Mouse (Mus musculus): Measurements from ENCODE around the gene Il1r1. TPM values are rescaled to one million over a fixed set of nuclear protein-coding genes. Genes with fewer than 3 reads are reported as not detected.

The Il1r1 gene
- polyA plus RNA-seq, 1 experiment: 3.4 TPM

- Histone ChIP-seq H3K4me3 (ENCODE audit: insufficient read depth, low read depth, low read length) (peak overlapping the region; percentile 60), H3K36me3 (ENCODE audit: control insufficient read depth, insufficient read depth, low read length) (no peaks in the 10 kb centered on the region), H3K27ac (ENCODE audit: insufficient read depth, low read depth, low read length) (no peak overlapping the region), H3K27me3 (replicated peaks; ENCODE audit: control insufficient read depth, insufficient read depth, low read length) (no peaks in the 10 kb centered on the region; the same call in none of the 2 replicates), H3K4me1 (ENCODE audit: control insufficient read depth, insufficient read depth, low read length) (no peaks in the 10 kb centered on the region)
- no peak for TF ChIP-seq CTCF (conservative IDR thresholded peaks at IDR 0.05; ENCODE audit: insufficient read depth, insufficient read length, low read depth, low read length)
- no peak for TF ChIP-seq POLR2A (IDR thresholded peaks at IDR 0.05; ENCODE audit: low read depth, low read length)
- 5% methylated on average over 22 of the region's 22 CpGs for WGBS
- DNase-seq: no peak
Observed at GRCm38 (mm10) chr1:40324955-40325702, 100.2 kb downstream of the Il1r1 start.

GRCm38 (mm10) chr1:40325711-40326327, 100.9 kb downstream of the Il1r1 start:
- H3K36me3 ChIP-seq (ENCODE audit: control insufficient read depth, insufficient read depth, low read length): no peaks in the 10 kb centered on the region
- peak overlapping the region; percentile 60 for H3K4me3 ChIP-seq (ENCODE audit: insufficient read depth, low read depth, low read length)
- no peak overlapping the region for H3K27ac ChIP-seq (ENCODE audit: insufficient read depth, low read depth, low read length)
- no peak for DNase-seq
- no peaks in the 10 kb centered on the region for H3K4me1 ChIP-seq (ENCODE audit: control insufficient read depth, insufficient read depth, low read length)
- WGBS: 17% methylated on average over 29 of the region's 29 CpGs
- no peak for TF ChIP-seq POLR2A (IDR thresholded peaks at IDR 0.05; ENCODE audit: low read depth, low read length)
- no peak for TF ChIP-seq CTCF (conservative IDR thresholded peaks at IDR 0.05; ENCODE audit: insufficient read depth, insufficient read length, low read depth, low read length)
- no peaks in the 10 kb centered on the region; the same call in none of the 2 replicates for H3K27me3 ChIP-seq (replicated peaks; ENCODE audit: control insufficient read depth, insufficient read depth, low read length)

- TF ChIP-seq CTCF (conservative IDR thresholded peaks at IDR 0.05; ENCODE audit: insufficient read depth, insufficient read length, low read depth, low read length) (no peak), POLR2A (IDR thresholded peaks at IDR 0.05; ENCODE audit: low read depth, low read length) (no peak)
- H3K36me3 ChIP-seq (ENCODE audit: control insufficient read depth, insufficient read depth, low read length): no peaks in the 10 kb centered on the region
Observed at GRCm38 (mm10) chr1:40327604-40328003, 102.7 kb downstream of the Il1r1 start.

GRCm38 (mm10) chr1:40329526-40329925, 104.6 kb downstream of the Il1r1 start:
- TF ChIP-seq POLR2A (IDR thresholded peaks at IDR 0.05; ENCODE audit: low read depth, low read length) (no peak), CTCF (conservative IDR thresholded peaks at IDR 0.05; ENCODE audit: insufficient read depth, insufficient read length, low read depth, low read length) (no peak)
- DNase-seq: no peak
- no peaks in the 10 kb centered on the region for H3K4me1 ChIP-seq (ENCODE audit: control insufficient read depth, insufficient read depth, low read length)
- no peaks in the 10 kb centered on the region for H3K36me3 ChIP-seq (ENCODE audit: control insufficient read depth, insufficient read depth, low read length)
- no peak overlapping the region for H3K27ac ChIP-seq (ENCODE audit: insufficient read depth, low read depth, low read length)
- no peaks in the 10 kb centered on the region; the same call in none of the 2 replicates for H3K27me3 ChIP-seq (replicated peaks; ENCODE audit: control insufficient read depth, insufficient read depth, low read length)
- 88% methylated on average over 1 of the region's 1 CpGs for WGBS
- no peak overlapping the region for H3K4me3 ChIP-seq (ENCODE audit: insufficient read depth, low read depth, low read length)

More at GRCm38 (mm10) chr1:40327604-40328003, 102.7 kb downstream of the Il1r1 start:
- no peaks in the 10 kb centered on the region; the same call in none of the 2 replicates for H3K27me3 ChIP-seq (replicated peaks; ENCODE audit: control insufficient read depth, insufficient read depth, low read length)
- H3K4me3 ChIP-seq (ENCODE audit: insufficient read depth, low read depth, low read length): no peak overlapping the region
- whole genome bisulfite sequencing: 92% methylated on average over 3 of the region's 3 CpGs
- no peak for DNase-seq
- no peaks in the 10 kb centered on the region for H3K4me1 ChIP-seq (ENCODE audit: control insufficient read depth, insufficient read depth, low read length)
- H3K27ac ChIP-seq (ENCODE audit: insufficient read depth, low read depth, low read length): no peak overlapping the region

- no peak for TF ChIP-seq POLR2A (IDR thresholded peaks at IDR 0.05; ENCODE audit: low read depth, low read length)
- TF ChIP-seq CTCF (conservative IDR thresholded peaks at IDR 0.05; ENCODE audit: insufficient read depth, insufficient read length, low read depth, low read length): no peak
- DNase-seq: no peak
- no peaks in the 10 kb centered on the region for H3K36me3 ChIP-seq (ENCODE audit: control insufficient read depth, insufficient read depth, low read length)
- H3K27me3 ChIP-seq (replicated peaks; ENCODE audit: control insufficient read depth, insufficient read depth, low read length): no peaks in the 10 kb centered on the region; the same call in none of the 2 replicates
- H3K27ac ChIP-seq (ENCODE audit: insufficient read depth, low read depth, low read length): no peak overlapping the region
- no peaks in the 10 kb centered on the region for H3K4me1 ChIP-seq (ENCODE audit: control insufficient read depth, insufficient read depth, low read length)
- no peak overlapping the region for H3K4me3 ChIP-seq (ENCODE audit: insufficient read depth, low read depth, low read length)
- 85% methylated on average over 8 of the region's 8 CpGs for WGBS
Observed at GRCm38 (mm10) chr1:40330181-40330580, 105.3 kb downstream of the Il1r1 start.

- 94% methylated on average over 1 of the region's 1 CpGs for WGBS
- Histone ChIP-seq H3K4me3 (ENCODE audit: insufficient read depth, low read depth, low read length) (no peak overlapping the region), H3K27me3 (replicated peaks; ENCODE audit: control insufficient read depth, insufficient read depth, low read length) (no peaks in the 10 kb centered on the region), H3K27ac (ENCODE audit: insufficient read depth, low read depth, low read length) (no peak overlapping the region), H3K4me1 (ENCODE audit: control insufficient read depth, insufficient read depth, low read length) (no peaks in the 10 kb centered on the region), H3K36me3 (ENCODE audit: control insufficient read depth, insufficient read depth, low read length) (no peaks in the 10 kb centered on the region)
- DNase-seq: no peak
- TF ChIP-seq CTCF (conservative IDR thresholded peaks at IDR 0.05; ENCODE audit: insufficient read depth, insufficient read length, low read depth, low read length) (no peak), POLR2A (IDR thresholded peaks at IDR 0.05; ENCODE audit: low read depth, low read length) (no peak)
Observed at GRCm38 (mm10) chr1:40339346-40339745, 114.5 kb downstream of the Il1r1 start.

GRCm38 (mm10) chr1:40340102-40340501, 115.2 kb downstream of the Il1r1 start:
- Histone ChIP-seq H3K4me1 (ENCODE audit: control insufficient read depth, insufficient read depth, low read length) (no peaks in the 10 kb centered on the region), H3K4me3 (ENCODE audit: insufficient read depth, low read depth, low read length) (no peak overlapping the region), H3K27me3 (replicated peaks; ENCODE audit: control insufficient read depth, insufficient read depth, low read length) (no peaks in the 10 kb centered on the region), H3K36me3 (ENCODE audit: control insufficient read depth, insufficient read depth, low read length) (no peaks in the 10 kb centered on the region), H3K27ac (ENCODE audit: insufficient read depth, low read depth, low read length) (no peak overlapping the region)
- DNase-seq: no peak
- no peak for TF ChIP-seq POLR2A (IDR thresholded peaks at IDR 0.05; ENCODE audit: low read depth, low read length)
- 80% methylated on average over 4 of the region's 4 CpGs for WGBS
